Comparison of ENCODE assay signal across 11 mouse cellular contexts in the genomic region with DNA sequence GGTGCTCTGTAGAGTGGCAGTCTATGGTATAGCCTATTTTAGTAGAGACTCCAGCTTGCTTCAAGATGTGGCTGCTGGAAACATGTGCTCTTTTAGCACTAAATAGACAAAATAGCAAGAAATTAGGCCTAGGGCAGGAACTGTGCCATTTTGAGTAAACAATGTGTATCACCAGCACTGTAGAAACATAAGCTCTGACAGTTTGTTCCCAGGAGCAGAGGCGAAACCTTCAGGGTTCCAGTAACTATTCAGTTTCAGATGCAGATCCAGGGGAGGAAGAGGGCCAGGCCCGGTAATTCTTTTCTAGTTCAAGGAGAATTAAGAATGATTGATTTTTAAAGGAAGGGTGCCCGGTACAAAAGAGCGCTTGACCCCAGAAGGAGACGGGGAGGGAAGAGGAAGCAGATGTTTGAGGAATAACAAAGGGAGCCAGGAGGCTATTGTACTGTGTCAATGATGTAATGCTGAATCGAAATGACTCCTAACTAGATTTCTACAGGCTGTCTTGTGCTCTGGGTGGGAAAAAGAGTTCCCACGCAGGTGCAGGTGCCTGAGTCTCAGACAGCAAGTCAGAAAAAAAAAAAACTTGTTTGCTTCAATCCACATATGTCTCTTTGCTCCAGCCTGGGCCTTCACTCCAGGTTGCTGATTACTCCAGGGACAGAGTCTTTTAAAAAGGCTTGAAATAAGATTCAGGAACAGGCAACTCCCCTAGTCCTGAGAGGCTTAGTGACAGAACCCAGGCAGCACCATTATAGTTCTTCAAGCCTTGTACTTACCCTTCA. TPM values are rescaled to one million over a fixed set of nuclear protein-coding genes. Genes with fewer than 3 reads are reported as not detected.
DNase-seq lines count a peak whose midpoint lies in the region; ATAC-seq and TF ChIP-seq lines count a peak whose summit lies in the region.
"Had no signal": no experiment of that assay in that cellular context is flagged by ENCODE, and none has a peak within 500 bp of the region (broad histone marks: within the 10 kb centered on the region; RNA-seq: fewer than 3 reads in every experiment).

No protein-coding gene starts in this region.

- TF ChIP-seq CTCF in ES-Bruce4 (IDR thresholded peaks at IDR 0.05; ENCODE audit: low read depth, low read length): no peak
- TF ChIP-seq CTCF in lung, postnatal 0 days (IDR thresholded peaks at IDR 0.05): no peak

- TF ChIP-seq EP300 in ES-Bruce4 (IDR thresholded peaks at IDR 0.05; ENCODE audit: insufficient read depth, low read depth, low read length): peak; percentile 83
- TF ChIP-seq EP300 in lung, postnatal 0 days (IDR thresholded peaks at IDR 0.05): peak; percentile 86

- ATAC-seq in forebrain, embryonic 14.5 days: peak; percentile 70
- peak; percentile 88 for ATAC-seq in lung, postnatal 0 days

- intact Hi-C loops in left cerebral cortex, postnatal 4 days (cut with DNase I): no loop called here

- no peak overlapping the region for H3K4me2 ChIP-seq in forebrain, embryonic 14.5 days (ENCODE audit: low read length)
- H3K4me2 ChIP-seq in lung, postnatal 0 days (replicated peaks; ENCODE audit: low read depth, low read length): no peak overlapping the region
- H3K4me2 ChIP-seq: limb, embryonic 13.5 days had no signal

- 26% methylated on average over 7 of the region's 7 CpGs for WGBS in forebrain, embryonic 14.5 days
- 20% methylated on average over 7 of the region's 7 CpGs for WGBS in lung, postnatal 0 days

- H3K4me3 ChIP-seq in ES-Bruce4 (ENCODE audit: low read depth, low read length): no peak overlapping the region
- H3K4me3 ChIP-seq in forebrain, embryonic 14.5 days (ENCODE audit: low read depth, low read length): no peak overlapping the region
- H3K4me3 ChIP-seq in lung, postnatal 0 days (ENCODE audit: low read depth, low read length): no peak overlapping the region
- H3K4me3 ChIP-seq: limb, embryonic 13.5 days had no signal

- peak overlapping the region; percentile 97 for H3K27ac ChIP-seq in ES-Bruce4 (ENCODE audit: insufficient read depth, low read length)
- no peak overlapping the region for H3K27ac ChIP-seq in forebrain, embryonic 14.5 days (ENCODE audit: low read depth, low read length)
- H3K27ac ChIP-seq in lung, postnatal 0 days (ENCODE audit: low read length): peak overlapping the region; percentile 51
- H3K27ac ChIP-seq: limb, embryonic 13.5 days had no signal

- DNase-seq in adrenal gland, adult 2 months: peak; percentile 8
- no peak for DNase-seq in adrenal gland, postnatal 4 days (ENCODE audit: low spot score in 2 of 2)
- peak; percentile 13 for DNase-seq in forebrain, embryonic 14.5 days (ENCODE audit: low spot score)
- peak; percentile 55 for DNase-seq in lung, postnatal 0 days (ENCODE audit: low spot score)
- DNase-seq in left cerebral cortex, postnatal 4 days: no peak
- no peak for DNase-seq in spleen, adult 12 weeks (ENCODE audit: low spot score)
- no peak for DNase-seq in cerebellum, postnatal 4 days (ENCODE audit: low spot score in 2 of 2)

- H3K36me3 ChIP-seq in ES-Bruce4 (ENCODE audit: control insufficient read depth, insufficient read depth, low read length, poor library complexity, severe bottlenecking): no peaks in the 10 kb centered on the region
- H3K36me3 ChIP-seq in forebrain, embryonic 14.5 days (ENCODE audit: control insufficient read depth, insufficient read depth, low read length): no peaks in the 10 kb centered on the region
- H3K36me3 ChIP-seq in lung, postnatal 0 days (ENCODE audit: insufficient read depth, low read length): no peaks in the 10 kb centered on the region
- H3K36me3 ChIP-seq: limb, embryonic 13.5 days had no signal

- no peak for TF ChIP-seq POLR2A in ES-Bruce4 (IDR thresholded peaks at IDR 0.05; ENCODE audit: insufficient read depth, low read length)

- no peaks in the 10 kb centered on the region for H3K27me3 ChIP-seq in ES-Bruce4 (ENCODE audit: control insufficient read depth, insufficient read depth, low read length, poor library complexity, severe bottlenecking)
- H3K27me3 ChIP-seq in forebrain, embryonic 14.5 days (replicated peaks; ENCODE audit: control insufficient read depth, insufficient read depth, low read length): no peaks in the 10 kb centered on the region
- no peaks in the 10 kb centered on the region for H3K27me3 ChIP-seq in lung, postnatal 0 days (replicated peaks; ENCODE audit: insufficient read depth, low read length)
- H3K27me3 ChIP-seq: limb, embryonic 13.5 days had no signal

- H3K4me1 ChIP-seq in ES-Bruce4 (ENCODE audit: control insufficient read depth, insufficient read depth, low read length): peaks cover 2% of the 10 kb centered on the region
- no peaks in the 10 kb centered on the region for H3K4me1 ChIP-seq in forebrain, embryonic 14.5 days (ENCODE audit: control insufficient read depth, insufficient read depth, low read length)
- H3K4me1 ChIP-seq in lung, postnatal 0 days (ENCODE audit: insufficient read depth, low read depth, low read length): no peaks in the 10 kb centered on the region
- H3K4me1 ChIP-seq: limb, embryonic 13.5 days had no signal

- no peaks in the 10 kb centered on the region; the same call in none of the 2 replicates for H3K9me3 ChIP-seq in ES-Bruce4 (replicated peaks; ENCODE audit: control insufficient read depth, insufficient read depth, low read length, poor library complexity, severe bottlenecking)
- H3K9me3 ChIP-seq in forebrain, embryonic 14.5 days (replicated peaks; ENCODE audit: control insufficient read depth, low read length): no peaks in the 10 kb centered on the region
- no peaks in the 10 kb centered on the region for H3K9me3 ChIP-seq in lung, postnatal 0 days (ENCODE audit: low read length)
- H3K9me3 ChIP-seq: limb, embryonic 13.5 days had no signal

- no peak overlapping the region for H3K9ac ChIP-seq in ES-Bruce4 (ENCODE audit: low read depth, poor library complexity, severe bottlenecking)
- H3K9ac ChIP-seq in forebrain, embryonic 14.5 days (ENCODE audit: low read length): no peak overlapping the region
- no peak overlapping the region for H3K9ac ChIP-seq in lung, postnatal 0 days (replicated peaks; ENCODE audit: low read depth)
- H3K9ac ChIP-seq: limb, embryonic 13.5 days had no signal

RNA-seq across cellular contexts. Expression of gene Tex13c2, which starts 57.4 kb away (rescaled TPM):
- total RNA-seq in adrenal gland, adult 2 months (2021): not detected
- not detected in 2 replicates for polyA plus RNA-seq in adrenal gland, adult 2 months (2012; rRNA removed)
- total RNA-seq in adrenal gland, postnatal 4 days (2021): not detected
- 0.33 and 0.37 TPM in 2 replicates for polyA plus RNA-seq in ES-Bruce4 (2011; ENCODE audit: insufficient read depth, insufficient read length, low read depth, missing spikeins)
- polyA plus RNA-seq in forebrain, embryonic 14.5 days (2014; fragmentation: Nextera tagmentation; extraction: Ambion mirVana): not detected in 2 replicates
- not detected in 2 replicates for polyA plus RNA-seq in lung, postnatal 0 days (2015; fragmentation: Nextera tagmentation; extraction: Ambion mirVana)
- total RNA-seq in left cerebral cortex, postnatal 4 days (2021): not detected
- total RNA-seq: common myeloid progenitor, adult 5-6 weeks; heart, adult 18-20 months had no signal
- polyA plus RNA-seq: limb, embryonic 13.5 days had no signal

Comparison
In these comparisons a context has a peak if more than half of its experiments do, and no peak if none do; other contexts are left out.
1. DNase-seq: peak in adrenal gland, adult 2 months (single experiment), forebrain, embryonic 14.5 days (single experiment) and lung, postnatal 0 days (single experiment); none in adrenal gland, postnatal 4 days (0 of 2), left cerebral cortex, postnatal 4 days (single experiment), spleen, adult 12 weeks (single experiment) and cerebellum, postnatal 4 days (0 of 2).